Mouse (Mus musculus): ENCODE measurements around the gene Drg1. TPM values are rescaled to one million over a fixed set of nuclear protein-coding genes. Genes with fewer than 3 reads are reported as not detected.

Drg1 gene
- 134 and 136 TPM in 2 replicates for polyA plus RNA-seq (2021; fragmentation: Nextera tagmentation)
- long read RNA-seq, experiment 1, transcript Drg1-201 (9 exons, 1,546 nt), result major isoform, 202 of 238 reads
- long read RNA-seq, experiment 1, partial matches to known transcripts, result 12 of 238 reads
- long read RNA-seq, experiment 1, other reads (novel, unspliced or antisense), result 22 of 238 reads
- long read RNA-seq, experiment 2, transcript Drg1-201 (9 exons, 1,546 nt), result major isoform, 565 of 602 reads
- long read RNA-seq, experiment 2, partial matches to known transcripts, result 4 of 602 reads
- long read RNA-seq, experiment 2, other reads (novel, unspliced or antisense), result 33 of 602 reads

GRCm38 (mm10) chr11:3266079-3266685 is at the start of gene Drg1:
Drg1 (minus strand) TSS chr11:3266415.

GRCm38 (mm10) chr11:3288521-3289301 is 22.5 kb upstream of the Drg1 start, which contains the start of gene Patz1:
Patz1 (plus strand) TSS chr11:3288874.

DNA sequence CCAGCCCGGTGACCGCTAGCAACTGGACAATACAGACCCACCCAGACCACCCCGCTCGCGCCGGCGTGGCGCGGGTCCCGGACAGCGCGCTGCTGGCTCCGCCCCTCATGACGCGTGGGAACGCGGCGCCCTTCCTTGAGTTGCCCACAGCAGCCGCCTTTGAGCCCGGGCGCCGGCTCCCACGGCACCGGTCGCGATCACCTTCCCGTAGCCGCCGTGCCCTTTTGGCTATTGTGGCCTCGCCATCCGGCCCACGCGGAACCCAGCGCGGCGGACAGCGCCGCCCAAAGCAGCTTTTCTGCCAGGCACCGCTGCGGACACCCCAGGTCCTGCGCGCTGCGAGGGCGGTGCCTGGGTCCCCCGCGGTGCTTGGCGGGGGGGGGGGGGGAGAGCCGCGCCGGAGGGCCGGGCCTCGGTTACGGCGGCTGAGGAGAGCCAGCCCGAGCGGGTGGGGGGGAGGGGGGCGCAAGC is 63.9 kb downstream of the Drg1 start, which contains the start of gene Eif4enif1:
Gene Eif4enif1 (plus strand): TSS at position 162 of the 471 bp plus-strand sequence.

DNA sequence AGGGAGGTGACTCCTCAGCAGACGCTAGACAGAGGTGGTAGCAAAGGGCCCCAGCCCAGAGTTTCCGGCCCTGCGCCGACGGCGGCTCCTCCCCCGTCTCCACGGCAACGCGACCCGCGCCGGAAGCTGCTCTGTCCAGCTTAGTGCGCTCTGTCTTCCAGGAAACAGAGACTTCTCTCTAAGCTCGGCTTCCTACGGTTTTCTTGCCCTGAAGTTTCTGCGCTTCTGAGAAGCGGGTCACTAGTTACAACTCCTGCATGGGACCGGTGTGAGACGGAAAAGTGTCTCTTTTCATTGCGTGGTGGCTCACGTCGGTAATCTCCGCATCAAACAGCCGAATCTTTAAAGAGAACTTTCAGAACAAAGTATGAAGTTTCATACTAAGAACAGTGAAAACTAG is 72.9 kb downstream of the Drg1 start, which contains the start of gene Sfi1:
Gene Sfi1 (minus strand): TSS at position 101 of the 400 bp plus-strand sequence.

Other genes with a start within 250 kb of the Drg1 start
- 1.6 TPM in 2 replicates for gene Sfi1, start 73.0 kb downstream of the Drg1 start, polyA plus RNA-seq (2021; fragmentation: Nextera tagmentation)
- gene Eif4enif1, start 64.0 kb downstream of the Drg1 start, polyA plus RNA-seq (2021; fragmentation: Nextera tagmentation), result 10.7 and 15.2 TPM in 2 replicates
- 13.2 and 15.2 TPM in 2 replicates for gene Patz1, start 22.5 kb upstream of the Drg1 start, polyA plus RNA-seq (2021; fragmentation: Nextera tagmentation)
- gene Pik3ip1, start 64.0 kb upstream of the Drg1 start, polyA plus RNA-seq (2021; fragmentation: Nextera tagmentation), result 37.4 and 41.6 TPM in 2 replicates
- 27.1 and 30.4 TPM in 2 replicates for gene Limk2, start 142.8 kb upstream of the Drg1 start, polyA plus RNA-seq (2021; fragmentation: Nextera tagmentation)
- 19.6 and 20.2 TPM in 2 replicates for gene Rnf185, start 185.9 kb upstream of the Drg1 start, polyA plus RNA-seq (2021; fragmentation: Nextera tagmentation)
- 0.41 and 0.70 TPM in 2 replicates for gene Pla2g3, start 221.9 kb upstream of the Drg1 start, polyA plus RNA-seq (2021; fragmentation: Nextera tagmentation)
- gene Inpp5j, start 238.4 kb upstream of the Drg1 start, polyA plus RNA-seq (2021; fragmentation: Nextera tagmentation), result 18.2 and 24.3 TPM in 2 replicates
- 482 and 525 TPM in 2 replicates for gene Selenom, start 248.3 kb upstream of the Drg1 start, polyA plus RNA-seq (2021; fragmentation: Nextera tagmentation)